Mouse (Mus musculus) testis, adult 2 months (tissue): ENCODE measurements at regions not wholly inside any gene's neighbourhood (a gene's known extent, or its start where the extent isn't known, plus 50 kb on each side); places are given as distances from the start of the nearest gene placed in this dataset.

ENCODE experiments used
- CTCF ChIP-seq: fragments of 200-500 bp; IDR thresholded peaks from 2 replicates; pipeline ENCODE4 v1.5.1; 2012; ENCODE audit warnings: low read depth, mild to moderate bottlenecking, inconsistent platforms, low read length, moderate library complexity; ENCODE audit not compliant: control insufficient read depth, insufficient read depth, insufficient replicate concordance
- POLR2A ChIP-seq: fragments of 200-500 bp; IDR thresholded peaks from 2 replicates; pipeline ENCODE4 v1.6.1; 2012; ENCODE audit warnings: low read depth, mild to moderate bottlenecking, inconsistent platforms, low read length, moderate library complexity; ENCODE audit not compliant: control insufficient read depth

GRCm38 (mm10) chr13:44251503-44251902 is 466.9 kb downstream of the Cd83 start:
- TF ChIP-seq CTCF: no peak
- TF ChIP-seq POLR2A: no peak
